Mouse (Mus musculus) lung, adult 2 months (tissue): ENCODE results near the gene Nfil3. TPM values are rescaled to one million over a fixed set of nuclear protein-coding genes. Genes with fewer than 3 reads are reported as not detected.

Source experiments
- DNase-seq: peaks from one replicate; pipeline ENCODE4 v3.0.0; 2022
- H3K4me1 ChIP-seq: fragments of 200-500 bp; 2 replicates; pipeline ENCODE4 v1.6.1; 2011; ENCODE audit warnings: low read length; ENCODE audit not compliant: control insufficient read depth, insufficient read depth
- H3K4me3 ChIP-seq: fragments of 200-500 bp; replicated peaks from 2 replicates; pipeline ENCODE3; 2011; ENCODE audit warnings: low read depth, mild to moderate bottlenecking, control low read depth, low read length; ENCODE audit errors: extremely low read depth
- CTCF ChIP-seq: fragments of 200-500 bp; IDR thresholded peaks from 2 replicates; pipeline ENCODE4 v1.5.1; 2011; ENCODE audit warnings: mild to moderate bottlenecking, low read length, control low read depth; ENCODE audit not compliant: insufficient read depth
- POLR2A ChIP-seq: fragments of 200-500 bp; IDR thresholded peaks from 2 replicates; pipeline ENCODE4 v1.6.1; 2011; ENCODE audit warnings: low read depth, mild to moderate bottlenecking, control low read depth, low read length, borderline replicate concordance; ENCODE audit errors: extremely low read depth
- WGBS: fragments of 180-500 bp; shearing (Covaris S2); methylation state at CpG from one replicate; pipeline ENCODE4 v1.1.7; 2018; 5-methylcytosine and 5-hydroxymethylcytosine counted together
- polyA plus RNA-seq: library from polyadenylated mRNA; depleted of rRNA; stranded (reverse); fragments of >200 nt; gene quantifications from 2 replicates; pipeline ENCODE4 v1.2.3, GENCODE M21; 2012

Gene Nfil3
- polyA plus RNA-seq, 1 experiment: 4.5 TPM

DNA sequence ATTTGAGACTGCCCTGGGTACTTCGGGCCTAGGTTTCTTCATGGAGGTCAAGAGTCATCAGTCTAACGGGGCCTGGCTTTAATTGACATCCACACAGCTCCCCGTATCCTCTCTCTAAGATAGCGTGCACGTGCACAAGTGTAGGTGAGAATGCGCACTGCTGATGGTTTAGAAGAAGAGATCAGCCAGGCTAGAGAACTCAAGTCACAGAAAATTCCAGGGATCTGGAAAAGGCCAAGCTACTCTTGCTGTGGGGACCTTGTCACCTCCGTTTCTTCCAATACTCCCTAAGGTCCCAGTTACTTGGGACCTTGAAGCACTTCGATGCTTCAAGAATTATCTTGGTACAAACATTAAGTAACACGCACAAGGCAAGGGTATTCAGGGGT lies 3.7 kb downstream of the Nfil3 start:
- no peak overlapping the region for H3K4me3 ChIP-seq
- TF ChIP-seq CTCF (no peak), POLR2A (no peak)
- 85% methylated on average over 9 of the region's 9 CpGs for WGBS
- DNase-seq: no peak
- peaks cover 5% of the 10 kb centered on the region; the same call in 1 of the 2 replicates for H3K4me1 ChIP-seq

DNA sequence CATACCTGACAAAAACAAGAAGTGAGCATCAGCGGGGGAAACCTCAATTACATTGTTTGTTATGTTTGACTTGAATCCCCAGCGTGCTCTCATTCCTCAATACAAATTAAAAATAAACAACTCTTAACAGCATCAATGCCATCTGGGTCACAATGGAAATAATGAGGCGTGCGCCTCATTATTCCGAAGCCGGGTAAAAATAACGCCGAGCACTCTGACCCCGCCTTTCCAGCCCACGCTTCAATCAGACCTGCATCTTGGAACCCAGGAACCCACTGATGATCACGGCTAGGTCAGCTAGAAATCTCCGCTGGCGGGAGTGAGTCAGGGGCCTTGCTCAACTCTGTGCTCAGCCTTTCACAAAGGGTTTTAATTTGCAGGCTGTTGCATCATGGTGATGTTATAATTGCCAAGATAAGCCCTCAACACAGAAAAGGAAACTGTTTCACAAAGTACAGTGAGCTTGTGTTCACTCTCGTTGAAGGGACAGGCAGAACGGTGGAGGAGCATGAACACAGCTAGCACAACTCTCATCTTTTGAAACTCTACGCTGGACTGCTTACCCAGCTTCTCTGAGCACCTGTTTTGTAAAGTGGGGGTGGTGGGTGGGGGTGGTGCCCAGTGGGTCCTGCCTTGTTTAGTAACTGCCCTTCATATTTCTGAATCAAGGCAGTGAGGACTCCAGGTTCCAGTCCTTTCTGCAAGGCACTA lies 4.2 kb downstream of the Nfil3 start:
- Histone ChIP-seq H3K4me3 (no peak overlapping the region), H3K4me1 (peaks cover 4% of the 10 kb centered on the region; the same call in 1 of the 2 replicates)
- DNase-seq: peak; percentile 44
- 34% methylated on average over 16 of the region's 16 CpGs for WGBS
- TF ChIP-seq CTCF (no peak), POLR2A (no peak)

DNA sequence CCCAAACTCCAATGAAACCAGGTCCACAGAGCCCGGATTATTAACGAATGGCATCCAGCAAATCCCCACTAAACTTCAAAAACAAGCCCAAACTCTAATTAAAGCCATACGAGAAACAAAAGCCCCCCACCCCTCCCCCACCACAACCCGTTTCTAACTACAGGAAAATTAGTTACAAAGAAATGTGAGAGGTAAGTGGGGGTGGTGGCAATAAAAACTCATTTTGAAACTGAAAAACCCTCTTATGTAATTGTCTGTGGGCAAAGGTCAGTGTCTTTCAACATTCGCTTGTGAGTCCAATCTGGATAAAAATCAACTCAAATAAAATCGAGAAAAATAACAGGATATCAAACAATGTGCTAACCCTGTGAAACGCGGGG lies 4.8 kb downstream of the Nfil3 start:
- WGBS: 39% methylated on average over 8 of the region's 8 CpGs
- no peak for TF ChIP-seq POLR2A
- TF ChIP-seq CTCF: no peak
- Histone ChIP-seq H3K4me3 (no peak overlapping the region), H3K4me1 (peaks cover 4% of the 10 kb centered on the region; the same call in 1 of the 2 replicates)
- DNase-seq: no peak

DNA sequence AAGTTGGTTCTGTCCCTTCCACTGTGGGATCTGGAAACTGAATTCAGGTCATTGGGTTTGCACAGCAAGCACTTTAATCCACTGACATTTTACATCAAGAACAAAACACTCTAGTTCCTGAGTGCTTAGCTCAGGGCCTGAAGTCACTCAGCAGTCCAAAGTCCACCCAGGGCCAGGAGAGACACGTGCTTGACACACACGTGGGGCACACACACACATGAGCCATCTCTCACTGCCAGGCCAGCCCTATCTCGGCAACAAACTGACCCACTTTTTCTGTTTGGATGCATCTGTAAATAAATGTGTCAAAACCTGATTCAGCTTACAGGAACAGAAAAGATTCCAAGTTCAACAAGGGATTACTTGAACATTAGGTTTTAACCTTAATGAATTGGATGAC lies 6.2 kb downstream of the Nfil3 start:
- Histone ChIP-seq H3K4me3 (no peak overlapping the region), H3K4me1 (peaks cover 4% of the 10 kb centered on the region; the same call in 1 of the 2 replicates)
- peak; percentile 34 for DNase-seq
- WGBS: 47% methylated on average over 3 of the region's 3 CpGs
- TF ChIP-seq POLR2A: no peak
- TF ChIP-seq CTCF: no peak

DNA sequence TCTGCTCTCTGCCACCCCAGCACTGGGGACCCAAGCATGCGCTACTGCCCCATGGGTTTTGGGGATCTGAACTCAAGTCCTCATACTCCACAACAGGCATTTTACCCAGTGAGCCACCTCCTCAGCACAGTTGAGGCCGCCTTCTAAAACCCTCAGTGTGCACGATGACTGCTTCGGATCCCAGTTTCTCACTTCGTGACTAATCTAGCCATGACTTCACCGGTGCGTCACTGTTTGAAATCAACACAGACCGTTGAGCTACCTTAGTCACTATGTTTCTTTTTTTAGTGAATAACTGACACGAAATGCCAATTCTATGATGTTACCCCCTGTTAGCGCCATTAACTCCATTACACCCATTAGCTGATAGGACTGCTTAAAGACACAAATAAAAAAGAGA lies 7.4 kb downstream of the Nfil3 start:
- H3K4me1 ChIP-seq: peaks cover 4% of the 10 kb centered on the region; the same call in 1 of the 2 replicates
- WGBS: 87% methylated on average over 10 of the region's 10 CpGs
- TF ChIP-seq POLR2A: no peak
- TF ChIP-seq CTCF: no peak
- DNase-seq: no peak
- H3K4me3 ChIP-seq: no peak overlapping the region

DNA sequence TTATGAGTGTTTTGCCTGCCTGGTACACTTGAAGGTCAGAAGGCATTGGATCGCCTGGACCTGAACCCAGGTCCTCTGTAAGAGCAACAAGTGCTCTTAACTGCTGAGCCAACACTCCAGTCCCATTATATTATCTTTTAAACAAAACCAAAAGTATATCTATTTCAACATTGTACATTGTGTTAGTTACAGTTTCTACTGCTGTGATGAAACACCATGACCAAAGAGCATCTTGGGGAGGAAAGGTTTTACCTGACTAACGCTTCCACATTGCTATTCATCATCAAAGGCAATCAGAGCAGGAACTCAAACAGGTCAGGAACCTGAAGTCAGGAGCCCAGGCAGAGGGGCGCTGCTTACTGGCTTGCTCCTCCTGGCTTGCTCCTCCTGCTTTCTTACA lies 8.2 kb downstream of the Nfil3 start:
- peaks cover 2% of the 10 kb centered on the region; the same call in 1 of the 2 replicates for H3K4me1 ChIP-seq
- 81% methylated on average over 3 of the region's 3 CpGs for WGBS
- TF ChIP-seq POLR2A: no peak
- TF ChIP-seq CTCF: no peak
- no peak overlapping the region for H3K4me3 ChIP-seq
- no peak for DNase-seq

DNA sequence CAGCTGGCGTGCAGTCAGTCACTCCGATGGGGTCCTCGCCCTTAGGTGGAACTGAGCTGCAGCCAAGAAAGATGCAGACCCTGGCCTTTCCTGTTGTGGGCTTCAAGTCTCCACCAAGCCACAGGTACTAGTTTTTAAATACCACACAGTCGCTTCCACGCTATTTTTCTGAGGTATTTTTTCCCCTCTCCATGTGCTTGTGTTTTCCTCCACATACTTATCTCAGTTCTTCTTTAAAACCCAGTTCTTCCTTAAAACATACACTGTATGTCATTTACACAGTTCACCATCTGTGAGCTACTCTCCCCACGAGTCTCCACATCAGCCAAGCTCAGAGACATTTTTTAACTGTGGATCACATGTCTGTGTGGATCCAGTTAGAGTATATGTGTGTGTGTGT lies 10.0 kb downstream of the Nfil3 start:
- no peak for TF ChIP-seq CTCF
- TF ChIP-seq POLR2A: no peak
- Histone ChIP-seq H3K4me1 (0 out of 2 replicates have a peak, but pooled peaks cover 2% of the 10 kb centered on the region), H3K4me3 (no peak overlapping the region)
- DNase-seq: no peak
- 85% methylated on average over 6 of the region's 6 CpGs for WGBS

DNA sequence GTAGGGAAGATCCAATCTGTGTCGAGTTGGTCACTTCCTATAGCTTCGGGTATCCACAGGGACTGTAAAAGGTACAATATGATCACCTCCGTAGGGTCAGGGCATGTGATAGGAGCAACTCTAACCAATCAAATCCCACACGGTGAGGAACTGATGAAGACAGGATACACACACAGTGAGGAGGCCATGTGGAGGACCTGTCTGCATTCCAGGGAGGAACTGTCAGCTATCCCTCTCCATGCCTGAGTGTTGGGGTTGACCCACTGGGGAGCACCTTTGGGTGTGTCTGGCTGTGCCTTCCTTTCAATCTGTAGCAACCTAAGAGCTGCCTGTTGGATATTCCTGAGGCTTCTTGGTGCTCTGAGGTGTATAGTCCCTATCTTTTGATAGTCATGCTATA lies 18.0 kb downstream of the Nfil3 start:
- WGBS: 81% methylated on average over 4 of the region's 4 CpGs
- no peak overlapping the region for H3K4me3 ChIP-seq
- no peaks in the 10 kb centered on the region for H3K4me1 ChIP-seq
- DNase-seq: no peak
- TF ChIP-seq CTCF (no peak), POLR2A (no peak)

DNA sequence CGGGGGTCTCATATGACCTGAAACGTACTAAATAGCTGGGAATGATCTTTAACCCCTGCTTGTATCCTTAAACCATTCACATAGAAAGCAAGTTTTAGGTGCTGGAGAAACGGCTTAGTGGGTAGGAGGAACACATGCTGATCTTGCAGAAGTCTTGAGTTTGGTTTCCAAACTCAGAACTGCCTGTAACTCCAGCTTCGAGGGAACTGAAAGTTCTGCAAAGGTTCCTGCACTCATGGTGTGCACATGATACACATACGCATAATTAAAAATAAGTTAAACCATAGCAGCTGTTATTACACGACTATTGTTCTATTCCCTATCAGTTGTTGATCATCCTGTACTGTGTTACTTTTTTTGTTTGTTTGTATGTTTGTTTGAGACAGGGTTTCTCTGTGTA lies 18.5 kb downstream of the Nfil3 start:
- Histone ChIP-seq H3K4me3 (no peak overlapping the region), H3K4me1 (no peaks in the 10 kb centered on the region)
- whole genome bisulfite sequencing: 77% methylated on average over 6 of the region's 6 CpGs
- DNase-seq: no peak
- TF ChIP-seq CTCF (no peak), POLR2A (no peak)
